ENCODE assay signal across 9 mouse cellular contexts in genomic region chr7:142070458-142071211, GRCm38 (mm10). TPM values are rescaled to one million over a fixed set of nuclear protein-coding genes. Genes with fewer than 3 reads are reported as not detected.
A peak's percentile ranks its signal among the peaks of the same experiment; 100 is the strongest.
DNase-seq lines count a peak whose midpoint lies in the region; ATAC-seq lines count a peak whose summit lies in the region.
"Had no signal": no experiment of that assay in that cellular context is flagged by ENCODE, and none has a peak within 500 bp of the region (broad histone marks: within the 10 kb centered on the region; RNA-seq: fewer than 3 reads in every experiment).

No protein-coding gene starts in this region.

- H3K9me3 ChIP-seq in liver, embryonic 12.5 days (replicated peaks), result no peaks in the 10 kb centered on the region
- no peaks in the 10 kb centered on the region for H3K9me3 ChIP-seq in stomach, embryonic 16.5 days (replicated peaks; ENCODE audit: control insufficient read depth, low read length)

- H3K4me3 ChIP-seq in liver, embryonic 12.5 days, result no peak overlapping the region
- no peak overlapping the region; the same call in 1 of the 2 replicates for H3K4me3 ChIP-seq in stomach, embryonic 16.5 days (replicated peaks; ENCODE audit: low read length)

- DNase-seq in A20 (ENCODE audit: low read depth, low spot score) (peak; percentile 60), R1 (ENCODE audit: low read depth, low spot score) (peak; percentile 30)
- peak; percentile 79 for DNase-seq in embryo, embryonic 10 days (ENCODE audit: low spot score)
- DNase-seq in heart, adult 8-10 months (ENCODE audit: low spot score), result peak; percentile 71
- peak; percentile 51 to 82 for DNase-seq in kidney, adult 8-10 months

- H3K27me3 ChIP-seq in liver, embryonic 12.5 days (replicated peaks), result peaks cover 77% of the 10 kb centered on the region
- 0 out of 2 replicates have a peak, but pooled peaks cover 7% of the 10 kb centered on the region for H3K27me3 ChIP-seq in stomach, embryonic 16.5 days (ENCODE audit: control insufficient read depth, insufficient read depth, low read length)

- ATAC-seq in liver, embryonic 12.5 days, result peak; percentile 89
- peak; percentile 29; the same call in 1 of the 2 replicates for ATAC-seq in monocyte, adult 5-6 weeks (replicated peaks; ENCODE audit: insufficient number of reproducible peaks, low FRiP score, low TSS enrichment, poor library complexity, severe bottlenecking)
- peak; percentile 82 for ATAC-seq in stomach, embryonic 16.5 days (ENCODE audit: insufficient read depth, low FRiP score)

- peak overlapping the region; percentile 34 for H3K4me2 ChIP-seq in liver, embryonic 12.5 days
- no peak overlapping the region for H3K4me2 ChIP-seq in stomach, embryonic 16.5 days (ENCODE audit: low read depth, low read length)

- WGBS in liver, embryonic 12.5 days (ENCODE audit: insufficient replicate concordance), result 16% methylated on average over 13 of the region's 13 CpGs
- WGBS in stomach, embryonic 16.5 days, result 12% methylated on average over 13 of the region's 13 CpGs

- H3K36me3 ChIP-seq in liver, embryonic 12.5 days, result no peaks in the 10 kb centered on the region
- H3K36me3 ChIP-seq in stomach, embryonic 16.5 days (ENCODE audit: control insufficient read depth, insufficient read depth, low read length), result no peaks in the 10 kb centered on the region

- no peak overlapping the region for H3K9ac ChIP-seq in liver, embryonic 12.5 days
- no peak overlapping the region for H3K9ac ChIP-seq in stomach, embryonic 16.5 days (ENCODE audit: low read length)

- peaks cover 5% of the 10 kb centered on the region; the same call in 1 of the 2 replicates for H3K4me1 ChIP-seq in liver, embryonic 12.5 days
- H3K4me1 ChIP-seq in stomach, embryonic 16.5 days (ENCODE audit: control insufficient read depth, insufficient read depth, low read length), result no peaks in the 10 kb centered on the region

- no peak overlapping the region for H3K27ac ChIP-seq in liver, embryonic 12.5 days
- H3K27ac ChIP-seq in stomach, embryonic 16.5 days (ENCODE audit: low read length), result no peak overlapping the region

RNA-seq across cellular contexts. Expression of gene Mob2, which starts 9.8 kb away (rescaled TPM):
- 10 to 100 TPM; 45.2 to 53.5 (median 46.9) TPM for total RNA-seq in heart, adult 8-10 months (2022)
- 62.9 and 64.6 TPM in 2 replicates for polyA plus RNA-seq in liver, embryonic 12.5 days (2016; fragmentation: Nextera tagmentation; extraction: Ambion mirVana)
- 38.5 to 50.0 TPM (median 45.2 TPM) in 3 replicates for total RNA-seq in monocyte, adult 5-6 weeks (2017)
- 73.9 and 75.9 TPM in 2 replicates for polyA plus RNA-seq in stomach, embryonic 16.5 days (2015; fragmentation: Nextera tagmentation; extraction: Ambion mirVana)

RNA-seq across cellular contexts. Expression of gene Dusp8, which starts 25.0 kb away (rescaled TPM):
- total RNA-seq in heart, adult 8-10 months (2022), result 10 to 100 TPM; 26.3 to 48.9 (median 37.9) TPM
- 7.4 and 7.5 TPM in 2 replicates for polyA plus RNA-seq in liver, embryonic 12.5 days (2016; fragmentation: Nextera tagmentation; extraction: Ambion mirVana)
- total RNA-seq in monocyte, adult 5-6 weeks (2017), result 0.29 to 1.4 TPM in 2 of 3 replicates, not detected in the other
- 6.4 TPM in 2 replicates for polyA plus RNA-seq in stomach, embryonic 16.5 days (2015; fragmentation: Nextera tagmentation; extraction: Ambion mirVana)

RNA-seq across cellular contexts. Expression of gene Gm45618, which starts 49.9 kb away (rescaled TPM):
- total RNA-seq in heart, adult 8-10 months (2022), result not detected
- polyA plus RNA-seq in liver, embryonic 12.5 days (2016; fragmentation: Nextera tagmentation; extraction: Ambion mirVana), result not detected in 2 replicates
- not detected in 3 replicates for total RNA-seq in monocyte, adult 5-6 weeks (2017)
- polyA plus RNA-seq in stomach, embryonic 16.5 days (2015; fragmentation: Nextera tagmentation; extraction: Ambion mirVana), result not detected in 2 replicates
- polyA plus RNA-seq: frontal cortex, adult 2 months had no signal

Comparison
In these comparisons a context has a peak if more than half of its experiments do, and no peak if none do; other contexts are left out.
1. ATAC-seq: peak in every context shown above with its lines; median percentile 89 in liver, embryonic 12.5 days; 82 in stomach, embryonic 16.5 days; 29 in monocyte, adult 5-6 weeks.
2. RNA of gene Dusp8, which starts 25.0 kb away (total RNA-seq): 26.3 to 48.9 TPM in heart, adult 8-10 months; 0.29 to 1.4 TPM in monocyte, adult 5-6 weeks; every median in the first group is over 10 times any median in the second.
3. Peak in every context shown above with its lines, with median percentiles within 50 percentile points of each other: DNase-seq.